Mouse (Mus musculus) kidney, postnatal 0 days (tissue): ENCODE measurements around the gene Abcc5. TPM values are rescaled to one million over a fixed set of nuclear protein-coding genes. Genes with fewer than 3 reads are reported as not detected.

Experiments used
- ATAC-seq: fragments of 200-750 bp; cut with Nextera tagmentation; replicated peaks from 2 replicates; pipeline ENCODE4 v1.8.0; 2017; ENCODE audit warnings: low read depth, moderate number of reproducible peaks, moderate TSS enrichment, moderate library complexity; ENCODE audit not compliant: low FRiP score
- DNase-seq: peaks from one replicate; pipeline ENCODE4 v3.0.0-alpha.2; 2016; ENCODE audit warnings: low spot score
- H3K27ac ChIP-seq: fragments of 300-500 bp; sonication (generic); 2 replicates; pipeline ENCODE4 v1.5.1; 2014; ENCODE audit warnings: mild to moderate bottlenecking
- H3K27me3 ChIP-seq: fragments of 300-500 bp; sonication (generic); 2 replicates; pipeline ENCODE4 v1.6.1; 2014; ENCODE audit warnings: low read length, mixed read lengths; ENCODE audit not compliant: insufficient read depth
- H3K36me3 ChIP-seq: fragments of 300-500 bp; sonication (generic); 2 replicates; pipeline ENCODE4 v1.6.1; 2014; ENCODE audit warnings: low read length, mixed read lengths; ENCODE audit not compliant: insufficient read depth
- H3K4me1 ChIP-seq: fragments of 300-500 bp; sonication (generic); replicated peaks from 2 replicates; pipeline ENCODE4 v1.6.1; 2014; ENCODE audit warnings: antibody characterized with exemption, low read length, mixed read lengths; ENCODE audit not compliant: insufficient read depth
- H3K4me2 ChIP-seq: fragments of 300-500 bp; sonication (generic); 2 replicates; pipeline ENCODE4 v1.6.1; 2014; ENCODE audit warnings: mild to moderate bottlenecking, low read length, moderate library complexity, mixed read lengths
- H3K4me3 ChIP-seq: fragments of 300-500 bp; sonication (generic); replicated peaks from 2 replicates; pipeline ENCODE4 v1.5.1; 2014; ENCODE audit warnings: low read depth, low read length
- H3K9ac ChIP-seq: fragments of 300-500 bp; sonication (generic); 2 replicates; pipeline ENCODE4 v1.6.1; 2014; ENCODE audit warnings: low read depth, low read length
- H3K9me3 ChIP-seq: fragments of 300-500 bp; sonication (generic); replicated peaks from 2 replicates; pipeline ENCODE4 v1.6.1; 2016; ENCODE audit warnings: low read length, inconsistent platforms, mixed read lengths
- CTCF ChIP-seq: IDR thresholded peaks from 2 replicates; pipeline ENCODE4 v1.5.1; 2016; ENCODE audit warnings: antibody characterized with exemption, low read depth, mild to moderate bottlenecking, moderate library complexity
- WGBS: fragments of 180-500 bp; shearing (Covaris S2); extraction: QIAGEN DNeasy Blood & Tissue Kit; methylation state at CpG from one replicate; pipeline ENCODE4 v1.1.7; 2014; 5-methylcytosine and 5-hydroxymethylcytosine counted together
- polyA plus RNA-seq: library from polyadenylated mRNA; unstranded; fragments of >200 nt; fragmentation: Nextera tagmentation; extraction: Ambion mirVana; gene quantifications from 2 replicates; pipeline ENCODE4 v1.2.1, GENCODE M21; 2015

Abcc5 gene
- polyA plus RNA-seq, 1 experiment from 2014 or later, result 35.7 TPM

DNA sequence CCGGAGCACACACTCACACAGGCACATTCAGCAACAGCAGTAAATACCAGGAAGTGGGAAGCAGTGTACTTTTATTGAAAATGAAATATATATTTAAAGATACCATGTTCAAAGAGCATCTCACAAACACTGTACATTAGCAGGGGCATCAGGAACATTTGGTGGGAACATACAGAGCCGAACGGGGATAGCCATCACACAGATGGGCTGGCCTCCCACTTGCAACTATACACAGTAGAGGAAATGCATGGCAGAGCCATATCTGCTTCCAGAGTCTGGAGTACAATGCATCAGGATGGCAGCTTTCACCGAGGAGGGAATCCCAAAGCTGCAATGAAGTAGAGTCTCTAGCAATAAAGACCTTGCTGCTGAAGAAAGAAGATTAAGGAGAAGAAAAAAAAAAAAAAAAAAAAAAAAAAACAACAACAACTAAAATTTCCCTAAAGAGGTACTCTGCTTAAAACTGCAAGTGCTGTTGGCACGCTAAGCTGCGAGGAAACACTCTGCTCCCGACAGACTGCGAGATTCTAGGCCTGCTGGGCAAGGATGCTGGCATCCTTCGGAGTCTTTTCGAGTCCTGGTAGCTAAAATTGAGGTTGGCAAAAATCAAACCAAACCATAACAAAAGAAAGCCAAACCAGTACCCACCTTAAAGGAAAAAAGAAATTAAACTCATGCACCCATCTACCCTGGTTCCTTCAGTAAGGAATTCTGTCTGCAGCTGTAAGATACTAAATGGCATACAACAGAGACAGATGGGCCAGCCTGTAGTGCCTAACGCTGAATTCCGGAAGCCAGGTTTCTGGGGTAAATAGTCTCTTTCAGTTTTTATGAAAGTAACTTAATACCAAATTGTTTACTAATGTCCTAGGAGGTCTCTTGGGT is 25.2 kb downstream of the Abcc5 start:
- ATAC-seq, result no peak
- Histone ChIP-seq H3K9me3 (no peaks in the 10 kb centered on the region), H3K27ac (no peak overlapping the region), H3K4me1 (no peaks in the 10 kb centered on the region), H3K36me3 (peaks cover 24% of the 10 kb centered on the region; the same call in 1 of the 2 replicates), H3K27me3 (no peaks in the 10 kb centered on the region), H3K9ac (no peak overlapping the region), H3K4me2 (no peak overlapping the region), H3K4me3 (no peak overlapping the region)
- TF ChIP-seq CTCF, result no peak
- 92% methylated on average over 12 of the region's 12 CpGs for whole genome bisulfite sequencing
- DNase-seq, result no peak

- no peak overlapping the region for H3K9ac ChIP-seq
- 94% methylated on average over 10 of the region's 10 CpGs for WGBS
- no peaks in the 10 kb centered on the region for H3K9me3 ChIP-seq
- DNase-seq (no peak), ATAC-seq (no peak)
- H3K4me1 ChIP-seq, result no peaks in the 10 kb centered on the region
- peaks cover 25% of the 10 kb centered on the region for H3K36me3 ChIP-seq
- TF ChIP-seq CTCF, result no peak
- H3K27me3 ChIP-seq, result no peaks in the 10 kb centered on the region
- no peak overlapping the region for H3K4me2 ChIP-seq
- no peak overlapping the region for H3K27ac ChIP-seq
- H3K4me3 ChIP-seq, result no peak overlapping the region
Measured at GRCm38 (mm10) chr16:20396851-20397250, 29.3 kb downstream of the Abcc5 start.

DNA sequence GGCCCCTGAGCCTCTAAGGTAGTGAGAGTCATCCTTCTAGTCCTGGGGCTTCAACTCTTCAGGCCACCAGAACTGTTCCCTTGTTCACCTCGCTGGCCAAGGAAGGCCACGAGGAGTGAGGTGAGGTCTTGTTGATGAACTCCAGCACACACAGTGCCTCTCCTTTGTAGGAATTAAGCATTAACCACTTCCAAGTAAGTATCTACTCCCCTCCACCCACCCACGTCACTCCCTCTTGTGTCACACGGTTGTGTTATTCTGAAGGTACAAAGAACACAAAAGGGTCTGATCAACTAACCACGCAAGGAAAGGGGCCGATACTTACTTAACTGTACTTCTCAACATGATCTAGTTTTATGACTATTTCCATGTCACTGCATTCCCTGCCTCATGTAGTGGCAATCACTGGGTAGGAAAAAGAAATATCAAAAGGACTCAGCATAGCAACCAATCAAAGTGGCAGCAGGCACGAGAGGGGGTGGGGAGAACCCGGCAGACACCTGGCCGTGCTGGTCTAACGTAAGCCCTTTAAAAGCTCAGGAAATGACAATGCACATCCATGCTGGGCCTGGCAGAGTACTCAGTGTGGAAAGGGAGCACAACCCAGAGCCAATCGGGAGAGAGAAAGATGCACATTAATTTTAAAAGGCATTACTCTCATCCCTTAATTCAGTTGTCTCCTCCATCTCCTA is 30.8 kb downstream of the Abcc5 start:
- Histone ChIP-seq H3K27ac (no peak overlapping the region), H3K4me3 (no peak overlapping the region), H3K4me2 (no peak overlapping the region), H3K9me3 (no peaks in the 10 kb centered on the region), H3K4me1 (no peaks in the 10 kb centered on the region), H3K9ac (no peak overlapping the region), H3K36me3 (peaks cover 21% of the 10 kb centered on the region), H3K27me3 (no peaks in the 10 kb centered on the region)
- WGBS, result 71% methylated on average over 11 of the region's 11 CpGs
- TF ChIP-seq CTCF, result no peak
- no peak for DNase-seq
- 0 out of 2 replicates have a peak, but pooled peaks have one; percentile 73 for ATAC-seq

DNA sequence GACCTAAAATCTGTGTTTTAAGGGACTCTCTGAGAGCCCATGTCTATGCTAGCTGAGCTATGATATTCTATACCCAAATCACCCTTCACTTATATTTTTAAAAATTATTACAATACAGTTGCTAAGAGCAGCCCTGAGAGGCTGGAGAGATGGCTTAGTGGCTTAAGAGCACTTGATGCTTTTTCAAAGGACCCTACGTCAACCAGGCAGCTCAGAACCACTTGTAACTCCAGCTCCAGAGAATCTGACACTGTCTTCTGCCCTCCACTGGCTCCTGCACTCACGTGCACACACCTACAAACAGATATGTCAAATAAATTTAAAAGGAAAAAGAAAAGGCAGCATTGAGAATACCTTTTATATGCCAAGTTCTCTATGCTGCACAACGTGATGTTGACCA is 34.4 kb downstream of the Abcc5 start:
- Histone ChIP-seq H3K9me3 (no peaks in the 10 kb centered on the region), H3K4me2 (no peak overlapping the region), H3K27ac (no peak overlapping the region), H3K9ac (no peak overlapping the region), H3K36me3 (peaks cover 20% of the 10 kb centered on the region), H3K27me3 (no peaks in the 10 kb centered on the region), H3K4me3 (no peak overlapping the region), H3K4me1 (no peaks in the 10 kb centered on the region)
- WGBS, result 85% methylated on average over 3 of the region's 3 CpGs
- ATAC-seq (no peak), DNase-seq (no peak)
- no peak for TF ChIP-seq CTCF

DNA sequence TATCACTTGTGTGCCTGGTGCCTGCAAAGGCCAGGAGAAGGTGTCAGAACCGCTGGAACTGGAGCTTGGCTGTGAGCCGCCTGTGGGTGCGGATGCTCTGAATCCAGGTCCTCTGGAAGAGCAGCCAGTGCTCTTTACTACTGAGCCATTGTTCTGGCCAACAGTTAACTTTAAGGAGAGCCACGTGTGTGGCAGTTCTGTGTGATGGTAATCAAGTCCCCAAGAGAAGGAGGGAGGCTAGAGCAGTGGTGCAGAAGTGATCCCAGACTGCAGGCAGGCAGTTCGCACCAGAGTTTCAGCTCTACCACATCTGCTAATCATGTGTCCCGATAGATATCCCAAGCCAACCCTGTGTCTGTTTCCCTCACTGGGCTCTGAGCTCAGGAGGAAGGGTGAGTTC is 36.0 kb downstream of the Abcc5 start:
- Histone ChIP-seq H3K9ac (no peak overlapping the region), H3K4me1 (no peaks in the 10 kb centered on the region), H3K4me2 (no peak overlapping the region), H3K27me3 (no peaks in the 10 kb centered on the region), H3K36me3 (peaks cover 21% of the 10 kb centered on the region), H3K9me3 (no peaks in the 10 kb centered on the region), H3K27ac (no peak overlapping the region), H3K4me3 (no peak overlapping the region)
- TF ChIP-seq CTCF, result no peak
- 75% methylated on average over 6 of the region's 6 CpGs for WGBS
- DNase-seq, result no peak
- ATAC-seq, result no peak

GRCm38 (mm10) chr16:20381031-20381430 is 45.2 kb downstream of the Abcc5 start:
- Histone ChIP-seq H3K27ac (no peak overlapping the region), H3K4me1 (no peaks in the 10 kb centered on the region), H3K27me3 (no peaks in the 10 kb centered on the region), H3K36me3 (peaks cover 33% of the 10 kb centered on the region), H3K4me2 (no peak overlapping the region), H3K4me3 (no peak overlapping the region), H3K9ac (no peak overlapping the region), H3K9me3 (no peaks in the 10 kb centered on the region)
- DNase-seq (no peak), ATAC-seq (no peak)
- WGBS, result 53% methylated on average over 5 of the region's 5 CpGs
- TF ChIP-seq CTCF, result no peak
